Mouse (Mus musculus) E14TG2a.4 (cell line): ENCODE measurements around the gene Hoxd3.

Source experiments
- H3K27me3 ChIP-seq: 2 replicates; pipeline ENCODE4 v1.6.1; 2014; ENCODE audit warnings: low read length, control low read depth; ENCODE audit not compliant: insufficient read depth
- H3K36me3 ChIP-seq: 2 replicates; pipeline ENCODE4 v1.6.1; 2014; ENCODE audit warnings: low read length, control low read depth; ENCODE audit not compliant: insufficient read depth
- H3K4me1 ChIP-seq: replicated peaks from 2 replicates; pipeline ENCODE4 v1.6.1; 2014; ENCODE audit warnings: low read depth, low read length, control low read depth
- H3K4me3 ChIP-seq: replicated peaks from 2 replicates; pipeline ENCODE4 v1.5.1; 2014; ENCODE audit warnings: mild to moderate bottlenecking, low read length
- H3K9me3 ChIP-seq: 2 replicates; pipeline ENCODE4 v1.6.1; 2014; ENCODE audit warnings: low read length, control low read depth
- CTCF ChIP-seq: conservative IDR thresholded peaks from 2 replicates; pipeline ENCODE4 v1.5.1; 2014; ENCODE audit warnings: low read length
- NANOG ChIP-seq: IDR thresholded peaks from 2 replicates; pipeline ENCODE4 v1.6.1; 2014; ENCODE audit warnings: borderline replicate concordance, low read length, mixed read lengths
- POU5F1 ChIP-seq: IDR thresholded peaks from 2 replicates; pipeline ENCODE4 v1.6.1; 2014; ENCODE audit warnings: low read length, borderline replicate concordance

Hoxd3 gene

GRCm38 (mm10) chr2:74714156-74714789, 2.5 kb downstream of the Hoxd3 start:
- Histone ChIP-seq H3K27me3 (peaks cover 95% of the 10 kb centered on the region), H3K9me3 (no peaks in the 10 kb centered on the region), H3K4me3 (no peak overlapping the region), H3K4me1 (peaks cover 34% of the 10 kb centered on the region), H3K36me3 (no peaks in the 10 kb centered on the region)
- no peak for TF ChIP-seq POU5F1
- TF ChIP-seq NANOG, result no peak
- TF ChIP-seq CTCF, result no peak

DNA sequence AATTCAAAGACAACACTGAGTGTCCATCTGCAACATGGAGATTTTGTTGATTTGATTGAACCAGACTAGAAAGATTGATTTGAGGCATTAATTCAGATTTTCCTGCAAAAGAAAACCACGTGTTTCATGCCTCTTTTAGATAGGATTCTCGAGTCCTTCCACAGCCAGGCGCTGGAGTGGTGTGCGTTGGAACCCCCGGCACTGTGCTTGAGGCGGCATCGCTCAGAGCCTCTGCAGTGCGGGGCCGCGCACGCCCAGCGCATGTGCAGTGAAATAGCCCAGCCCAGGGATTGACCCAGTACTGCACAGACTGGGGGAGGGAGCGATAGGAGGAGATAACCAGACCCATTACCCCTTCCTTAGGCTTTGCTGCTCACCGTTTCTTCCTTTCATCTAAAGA, 3.2 kb downstream of the Hoxd3 start:
- Histone ChIP-seq H3K9me3 (no peaks in the 10 kb centered on the region), H3K36me3 (no peaks in the 10 kb centered on the region), H3K4me3 (no peak overlapping the region), H3K27me3 (peaks cover 93% of the 10 kb centered on the region), H3K4me1 (peaks cover 40% of the 10 kb centered on the region)
- TF ChIP-seq NANOG, result no peak
- TF ChIP-seq POU5F1, result no peak
- no peak for TF ChIP-seq CTCF

DNA sequence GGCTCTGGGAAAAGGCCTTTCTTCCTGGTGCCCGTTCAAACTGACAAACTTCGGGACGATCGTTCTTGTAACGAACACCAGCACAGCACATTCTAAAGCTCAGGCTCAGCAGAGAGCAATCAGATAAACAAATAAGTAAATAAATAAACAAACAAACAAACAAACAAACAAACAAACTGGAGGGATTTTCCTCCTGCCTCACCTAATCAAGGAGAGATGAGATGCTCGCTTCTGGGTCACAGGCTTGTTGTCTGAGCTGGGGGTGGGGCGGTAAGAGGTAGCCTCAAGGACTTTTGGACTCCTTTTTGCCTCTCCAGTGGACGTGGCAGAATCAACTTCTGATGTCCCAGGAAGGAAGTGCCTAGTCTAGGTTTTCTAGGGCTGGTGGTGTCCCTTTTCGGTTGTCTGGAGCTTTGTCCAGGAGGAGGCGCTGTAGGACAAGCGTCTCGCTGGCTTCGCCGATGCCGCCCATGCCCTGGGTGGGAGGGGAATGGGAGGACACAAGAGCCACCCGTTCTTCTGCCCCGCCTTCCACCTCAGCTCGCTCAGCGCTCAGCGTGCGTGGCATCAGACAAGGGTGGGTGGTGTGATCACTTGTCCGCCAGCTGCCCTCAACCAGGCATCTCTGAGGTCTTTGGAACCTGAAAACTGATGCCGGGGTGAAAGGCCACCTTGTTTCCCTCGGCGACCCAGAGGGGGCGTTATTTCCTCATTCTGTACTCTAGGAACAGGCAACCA, 3.9 kb downstream of the Hoxd3 start:
- Histone ChIP-seq H3K36me3 (no peaks in the 10 kb centered on the region), H3K9me3 (no peaks in the 10 kb centered on the region), H3K27me3 (peaks cover 89% of the 10 kb centered on the region), H3K4me3 (peak overlapping the region; percentile 55), H3K4me1 (peaks cover 48% of the 10 kb centered on the region)
- TF ChIP-seq NANOG, result no peak
- TF ChIP-seq CTCF, result peak; percentile 39
- no peak for TF ChIP-seq POU5F1

DNA sequence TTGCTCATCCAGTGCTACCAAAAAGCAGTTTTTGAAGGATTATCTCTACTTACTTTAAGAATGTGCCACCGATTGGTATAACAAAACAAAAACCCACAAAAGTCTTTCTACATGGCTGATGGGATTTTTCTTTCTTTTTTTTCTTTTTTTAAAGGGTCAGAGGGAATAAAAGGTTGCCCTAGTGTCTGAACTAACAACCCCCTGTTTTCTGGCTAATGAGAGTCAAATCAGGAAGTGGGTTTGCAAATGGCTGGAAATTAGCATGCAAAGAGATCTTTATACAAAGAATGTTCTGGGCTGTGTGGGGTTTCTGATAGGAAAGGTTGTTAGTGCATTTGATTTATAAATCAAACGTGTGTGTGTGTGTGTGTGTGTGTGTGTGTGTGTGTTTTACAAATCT, 8.7 kb downstream of the Hoxd3 start:
- TF ChIP-seq POU5F1 (no peak), CTCF (no peak), NANOG (no peak)
- Histone ChIP-seq H3K36me3 (no peaks in the 10 kb centered on the region), H3K4me3 (no peak overlapping the region), H3K4me1 (peaks cover 47% of the 10 kb centered on the region), H3K9me3 (0 out of 2 replicates have a peak, but pooled peaks cover 2% of the 10 kb centered on the region), H3K27me3 (peaks cover 89% of the 10 kb centered on the region)

- no peak for TF ChIP-seq NANOG
- TF ChIP-seq CTCF, result no peak
- no peak for TF ChIP-seq POU5F1
Observed at GRCm38 (mm10) chr2:74720955-74721491, 9.3 kb downstream of the Hoxd3 start.

GRCm38 (mm10) chr2:74721882-74722281, 10.2 kb downstream of the Hoxd3 start:
- Histone ChIP-seq H3K9me3 (0 out of 2 replicates have a peak, but pooled peaks cover 2% of the 10 kb centered on the region), H3K4me3 (no peak overlapping the region), H3K27me3 (peaks cover 93% of the 10 kb centered on the region), H3K36me3 (no peaks in the 10 kb centered on the region), H3K4me1 (peaks cover 44% of the 10 kb centered on the region)
- TF ChIP-seq NANOG (no peak), CTCF (no peak), POU5F1 (no peak)

More at GRCm38 (mm10) chr2:74720955-74721491, 9.3 kb downstream of the Hoxd3 start:
- Histone ChIP-seq H3K36me3 (no peaks in the 10 kb centered on the region), H3K9me3 (0 out of 2 replicates have a peak, but pooled peaks cover 2% of the 10 kb centered on the region), H3K4me1 (peaks cover 43% of the 10 kb centered on the region), H3K4me3 (no peak overlapping the region), H3K27me3 (peaks cover 92% of the 10 kb centered on the region)

DNA sequence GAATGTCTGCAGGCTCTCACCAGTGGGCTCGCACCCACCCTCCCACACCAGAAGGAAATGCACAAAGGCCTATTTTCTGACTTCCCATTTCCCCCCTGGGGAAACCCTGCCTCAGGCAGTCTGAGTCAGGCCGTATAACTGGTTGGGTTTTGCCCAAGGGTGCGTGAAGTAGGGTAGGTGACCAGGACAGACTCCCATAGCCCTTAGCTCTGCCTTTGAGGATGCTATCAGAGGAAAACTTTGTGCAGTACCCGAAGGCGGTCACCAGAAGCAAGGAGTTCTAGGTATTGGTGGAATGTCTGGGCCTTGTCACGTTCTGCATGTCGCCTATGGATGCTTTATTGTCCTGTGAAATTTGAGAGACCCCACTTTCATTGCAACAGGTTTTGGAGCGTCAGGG, 11.2 kb downstream of the Hoxd3 start:
- TF ChIP-seq CTCF, result no peak
- TF ChIP-seq NANOG, result no peak
- no peak for TF ChIP-seq POU5F1

GRCm38 (mm10) chr2:74724244-74725015, 12.7 kb downstream of the Hoxd3 start:
- TF ChIP-seq POU5F1 (no peak), NANOG (no peak), CTCF (no peak)
- Histone ChIP-seq H3K9me3 (0 out of 2 replicates have a peak, but pooled peaks cover 2% of the 10 kb centered on the region), H3K4me1 (peaks cover 52% of the 10 kb centered on the region), H3K27me3 (peaks cover 95% of the 10 kb centered on the region), H3K36me3 (no peaks in the 10 kb centered on the region), H3K4me3 (no peak overlapping the region)

More for the DNA sequence above, 11.2 kb downstream of the Hoxd3 start:
- Histone ChIP-seq H3K36me3 (no peaks in the 10 kb centered on the region), H3K4me1 (peaks cover 46% of the 10 kb centered on the region), H3K27me3 (peaks cover 93% of the 10 kb centered on the region), H3K9me3 (0 out of 2 replicates have a peak, but pooled peaks cover 2% of the 10 kb centered on the region), H3K4me3 (peak overlapping the region; percentile 32)
